9 mouse cellular contexts compared by ENCODE assay signal in the genomic region with DNA sequence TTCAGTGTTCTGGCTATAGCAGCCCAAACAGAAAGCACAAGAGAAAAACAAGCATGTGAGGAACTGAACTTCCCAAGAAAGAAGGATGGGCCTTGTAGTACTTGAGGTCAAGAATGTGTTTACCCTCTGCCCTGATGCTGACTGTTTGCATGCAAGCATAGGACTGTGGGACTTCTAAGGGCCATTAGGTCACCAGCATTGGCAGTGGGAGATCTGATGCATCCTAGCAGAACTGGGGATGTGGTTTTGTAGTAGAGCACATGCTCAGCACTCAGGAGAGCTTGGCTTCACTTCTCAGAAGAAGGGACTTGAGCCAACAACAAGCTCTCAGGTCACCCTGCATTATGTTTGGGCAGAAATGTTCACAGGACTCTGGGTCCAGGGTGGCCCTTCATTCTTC.
DNase-seq lines count a peak whose midpoint lies in the region; TF ChIP-seq lines count a peak whose summit lies in the region.
"Had no signal": no experiment of that assay in that cellular context is flagged by ENCODE, and none has a peak within 500 bp of the region (broad histone marks: within the 10 kb centered on the region; RNA-seq: fewer than 3 reads in every experiment).

No protein-coding gene starts in this region.

- H3K79me2 ChIP-seq in liver, adult 2 months (ENCODE audit: control insufficient read depth, insufficient read depth, low read length), result no peaks in the 10 kb centered on the region

- TF ChIP-seq CTCF in liver, adult 2 months (IDR thresholded peaks at IDR 0.05; ENCODE audit: low read depth, low read length), result no peak
- no peak for TF ChIP-seq CTCF in kidney, adult 2 months (conservative IDR thresholded peaks at IDR 0.05; ENCODE audit: insufficient read depth, insufficient read length, low read depth, low read length)

- TF ChIP-seq POLR2A in liver, adult 2 months (IDR thresholded peaks at IDR 0.05; ENCODE audit: extremely low read depth, insufficient read depth, low read length), result no peak
- TF ChIP-seq POLR2A in kidney, adult 2 months (IDR thresholded peaks at IDR 0.05; ENCODE audit: low read depth, low read length), result no peak

- no peaks in the 10 kb centered on the region for H3K4me1 ChIP-seq in liver, adult 2 months (ENCODE audit: control insufficient read depth, insufficient read depth, low read length)
- peaks cover 4% of the 10 kb centered on the region; the same call in 1 of the 2 replicates for H3K4me1 ChIP-seq in kidney, adult 2 months (ENCODE audit: control insufficient read depth, insufficient read depth, low read length)

- H3K4me3 ChIP-seq in liver, adult 2 months (ENCODE audit: insufficient read depth, low read depth, low read length), result no peak overlapping the region
- no peak overlapping the region for H3K4me3 ChIP-seq in kidney, adult 2 months (ENCODE audit: insufficient read depth, low read depth, low read length)

- no peaks in the 10 kb centered on the region for H3K36me3 ChIP-seq in liver, adult 2 months (ENCODE audit: control insufficient read depth, insufficient read depth, low read length)
- H3K36me3 ChIP-seq in kidney, adult 2 months (ENCODE audit: control insufficient read depth, insufficient read depth, low read length), result no peaks in the 10 kb centered on the region

- H3K27ac ChIP-seq in liver, adult 2 months (replicated peaks; ENCODE audit: insufficient read depth, low read depth, low read length), result peak overlapping the region; percentile 69
- peak overlapping the region; percentile 95 for H3K27ac ChIP-seq in kidney, adult 2 months (ENCODE audit: insufficient read depth, low read depth, low read length)

- H3K9ac ChIP-seq in liver, adult 2 months (ENCODE audit: low read depth, low read length), result no peak overlapping the region

- DNase-seq in liver, adult 2 months (ENCODE audit: extremely low read depth, low read depth, low spot score), result peak; percentile 53
- DNase-seq in liver, result no peak
- DNase-seq in kidney, adult 2 months, result peak; percentile 78
- DNase-seq in kidney, postnatal 10 days, result peak; percentile 51
- DNase-seq in lung, postnatal 14 days, result peak; percentile 7
- no peak for DNase-seq in frontal cortex, adult 2 months (ENCODE audit: extremely low spot score in 1 of 2, low spot score in 1 of 2)
- DNase-seq in frontal cortex, postnatal 36 days (ENCODE audit: low spot score in 2 of 2), result no peak
- DNase-seq: cerebellum, postnatal 36 days; thymus, postnatal 4 days had no signal

- H3K27me3 ChIP-seq in liver, adult 2 months (ENCODE audit: control insufficient read depth, insufficient read depth, low read length), result no peaks in the 10 kb centered on the region
- H3K27me3 ChIP-seq in kidney, adult 2 months (replicated peaks; ENCODE audit: control insufficient read depth, insufficient read depth, low read length), result no peaks in the 10 kb centered on the region

Comparison
In these comparisons a context has a peak if more than half of its experiments do, and no peak if none do; other contexts are left out.
1. DNase-seq: peak in liver, adult 2 months (single experiment), kidney, adult 2 months (single experiment), kidney, postnatal 10 days (single experiment) and lung, postnatal 14 days (single experiment); none in liver (single experiment), frontal cortex, adult 2 months (0 of 2) and frontal cortex, postnatal 36 days (0 of 2).